Mouse (Mus musculus): ENCODE results near the gene Bag1.
A peak's percentile ranks its signal among the peaks of the same experiment; 100 is the strongest.
"Not testable (repeated sequence)": the region's sequence is repeated elsewhere in the genome, so short reads cannot be mapped to it uniquely, and the experiment has no call there.

Bag1 gene

DNA sequence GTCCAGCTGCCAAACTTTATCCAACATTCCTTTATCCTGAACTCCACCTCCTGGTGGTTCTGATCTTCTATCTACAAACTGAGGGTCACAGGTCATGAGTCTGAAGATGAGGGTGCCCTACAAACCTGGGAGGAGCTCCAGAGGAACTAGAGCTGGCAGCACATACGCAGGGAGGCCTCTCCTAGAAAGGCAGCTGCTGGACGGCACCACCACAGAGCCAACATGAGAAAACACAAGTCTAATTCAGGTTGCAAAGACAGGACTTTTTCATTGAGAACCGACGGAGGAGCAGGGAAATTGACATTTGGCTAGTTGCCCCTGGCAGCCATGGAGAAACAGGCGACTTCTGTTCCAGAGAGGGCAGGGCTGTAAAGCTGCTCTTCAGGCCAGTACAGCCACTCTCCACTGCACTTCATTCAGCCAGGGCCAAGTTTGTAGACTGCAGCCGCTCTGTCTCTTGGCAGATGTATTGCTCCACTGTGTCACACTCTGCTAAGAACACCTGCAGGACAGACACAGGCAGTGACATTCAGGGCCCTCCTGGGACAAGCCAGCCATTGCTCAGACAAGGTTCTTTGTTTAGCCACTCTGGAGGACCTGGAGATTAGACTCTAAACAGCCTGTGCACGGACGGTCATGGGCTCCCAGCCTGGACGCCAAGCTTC is 11.8 kb downstream of the Bag1 start:
- peak; percentile 87 for ATAC-seq (ENCODE audit: low TSS enrichment)

DNA sequence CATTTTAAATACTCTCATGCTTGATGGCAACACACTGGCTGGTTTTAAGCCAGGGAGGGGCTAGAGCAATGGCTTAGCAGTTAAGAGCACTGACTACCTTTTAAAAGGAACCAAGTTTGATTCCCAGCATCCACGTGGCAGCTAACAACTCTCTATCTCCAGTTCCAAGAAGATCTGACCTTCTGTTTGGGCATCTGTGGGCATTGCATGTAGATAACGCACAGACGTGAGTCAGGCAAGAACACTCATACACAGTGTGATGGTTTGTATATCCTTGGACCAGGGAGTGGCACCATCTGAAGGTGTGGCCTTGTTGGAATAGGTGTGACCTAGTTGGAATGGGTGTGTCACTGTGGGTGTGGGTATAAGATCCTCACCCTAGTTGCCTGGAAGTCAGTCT is 13.7 kb downstream of the Bag1 start:
- not testable (repeated sequence) for ATAC-seq (ENCODE audit: low TSS enrichment)

DNA sequence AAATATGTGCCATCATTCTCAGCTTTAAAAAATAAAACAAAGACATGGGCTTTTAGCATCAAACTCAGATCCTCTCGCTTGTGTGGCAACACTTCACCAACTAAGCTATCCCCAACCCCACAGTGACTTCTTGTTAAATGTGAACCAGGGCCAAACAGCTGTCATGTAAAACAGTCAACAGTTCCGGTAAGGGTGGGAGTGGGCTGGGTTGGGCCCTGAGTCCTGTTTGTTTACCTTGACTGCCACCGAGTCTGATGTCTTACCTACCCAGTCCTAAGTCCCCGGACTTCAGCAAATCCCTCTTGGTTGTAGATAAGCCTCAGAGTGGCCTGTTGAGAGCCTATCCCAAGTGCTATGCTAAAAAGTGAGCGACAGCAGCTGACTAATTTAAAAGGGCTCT is 14.4 kb downstream of the Bag1 start:
- ATAC-seq (ENCODE audit: low TSS enrichment) = no peak

DNA sequence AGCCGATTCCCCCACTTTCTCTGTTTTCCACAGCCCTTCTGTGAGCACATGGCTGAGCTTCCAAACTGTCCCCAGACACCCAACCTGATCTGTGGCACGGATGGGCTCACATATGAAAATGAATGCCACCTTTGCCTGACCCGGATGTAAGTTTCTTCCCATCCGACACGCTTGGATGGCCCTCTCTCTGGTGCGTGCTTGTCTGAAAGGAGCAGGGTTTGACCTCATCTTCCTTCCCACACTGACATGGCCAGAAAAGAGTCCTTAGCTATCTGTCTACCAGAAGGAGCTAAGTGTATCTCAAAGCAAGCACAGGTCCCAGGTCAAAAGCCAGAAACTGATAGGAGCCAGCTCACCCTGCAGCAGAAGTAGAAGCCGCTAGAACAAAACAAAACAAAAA is 19.0 kb downstream of the Bag1 start:
- ATAC-seq (ENCODE audit: low TSS enrichment) = no peak

DNA sequence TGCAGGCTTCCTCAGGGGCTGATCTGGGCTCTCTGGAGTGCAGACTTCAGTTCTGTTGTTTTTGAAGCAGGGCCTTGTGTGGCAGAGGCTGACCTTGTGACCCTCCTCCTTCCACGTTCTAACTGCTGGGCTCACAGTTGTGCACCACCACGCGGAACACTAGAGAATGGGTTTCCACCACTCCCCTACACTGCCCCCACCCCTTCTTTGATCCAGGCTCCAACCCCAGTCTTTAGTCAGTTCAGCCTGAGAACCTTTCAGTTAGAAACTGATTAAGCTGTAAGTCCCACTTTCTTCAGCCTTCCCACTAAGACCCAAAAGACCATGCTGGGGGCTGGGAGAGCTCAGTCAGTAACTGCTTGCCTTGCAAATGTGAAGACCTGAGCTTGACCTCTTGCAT is 22.5 kb downstream of the Bag1 start:
- no peak for ATAC-seq (ENCODE audit: low TSS enrichment)

DNA sequence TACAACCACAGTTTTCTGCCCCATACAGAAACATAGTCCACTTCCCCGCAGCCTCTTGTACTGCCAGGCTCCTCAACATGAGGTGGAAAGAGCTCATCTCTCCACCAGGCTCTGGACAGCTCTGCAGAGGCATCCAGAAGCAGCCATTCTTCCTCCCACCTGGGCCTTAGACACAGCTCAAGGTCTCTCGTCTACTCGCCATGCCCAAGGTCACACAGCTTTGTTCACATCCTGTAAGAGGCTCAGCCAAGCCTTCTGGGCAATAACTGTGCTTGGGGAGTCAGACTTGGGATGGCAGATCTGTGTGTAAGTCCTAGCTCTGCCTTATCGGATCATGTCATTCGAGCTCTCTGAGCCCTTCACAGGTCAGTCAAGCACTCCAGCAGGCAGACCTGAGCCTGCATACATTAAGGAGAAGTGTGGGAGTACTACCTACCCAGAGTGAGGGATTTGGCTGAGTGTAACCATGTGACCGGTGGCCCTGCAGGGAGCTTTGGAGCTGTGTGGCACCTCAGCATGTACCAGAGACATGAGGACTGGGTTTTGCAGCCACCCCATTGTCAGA is 24.9 kb downstream of the Bag1 start:
- ATAC-seq (ENCODE audit: low TSS enrichment) = no peak

DNA sequence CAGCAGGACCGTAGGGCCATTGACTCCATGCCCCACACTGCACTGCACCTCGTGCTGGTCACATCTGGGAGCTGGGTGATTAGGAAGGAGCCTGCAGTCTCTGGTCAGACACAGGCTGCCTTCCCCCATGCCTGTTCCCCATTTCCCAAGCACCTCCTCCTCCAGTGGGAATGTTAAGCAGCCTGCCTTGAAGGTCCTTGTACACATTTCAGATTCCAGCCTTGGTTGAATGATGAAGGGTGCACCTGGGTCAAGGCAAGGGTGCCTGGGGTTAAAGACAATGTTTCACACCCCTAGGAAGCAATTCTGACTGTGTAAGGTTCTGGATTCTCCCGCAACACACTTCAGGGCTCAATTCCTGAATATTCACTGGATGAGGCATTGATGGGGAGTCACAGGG is 26.8 kb downstream of the Bag1 start:
- ATAC-seq (ENCODE audit: low TSS enrichment) = no peak

DNA sequence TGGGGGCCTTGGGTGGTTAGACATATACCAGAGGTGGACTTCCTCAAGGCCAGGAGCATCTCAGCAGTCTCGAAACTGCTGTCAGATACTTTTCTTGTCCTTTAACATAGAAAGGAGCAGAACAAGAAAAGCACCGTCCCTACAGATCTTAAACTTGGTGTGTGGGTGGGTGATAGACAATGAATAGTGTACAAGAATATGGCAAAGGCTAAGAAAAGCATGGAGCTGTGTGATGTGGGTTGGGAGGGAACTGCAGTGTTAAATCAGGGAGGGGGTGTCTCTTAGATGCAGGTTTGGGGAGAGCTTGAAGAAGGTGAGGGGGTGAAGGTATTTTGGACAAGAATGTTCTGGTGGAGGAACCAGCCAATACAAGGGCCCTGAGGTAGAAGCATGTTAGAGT is 27.5 kb downstream of the Bag1 start:
- ATAC-seq (ENCODE audit: low TSS enrichment) = peak; percentile 85

DNA sequence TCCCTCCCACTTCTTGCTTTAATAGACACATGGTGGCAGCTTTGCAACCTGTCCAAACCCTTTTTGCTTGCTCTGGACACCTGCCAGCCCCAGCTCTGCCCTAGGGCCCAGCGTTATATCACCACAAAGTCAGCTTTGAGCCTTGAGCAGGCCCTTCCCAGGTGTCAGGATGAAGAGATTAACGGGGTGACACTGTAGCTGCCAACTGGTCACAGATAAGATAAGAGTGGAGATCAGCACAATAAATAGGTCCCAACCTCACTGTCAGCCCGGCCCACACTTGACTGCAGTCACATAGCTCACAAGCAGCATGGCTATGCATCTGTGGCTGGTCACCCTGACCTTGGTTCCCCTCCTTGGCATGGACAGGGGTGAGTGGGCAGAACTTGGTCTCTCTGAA is 28.3 kb downstream of the Bag1 start, which contains the start of gene Spink4:
TSS of gene Spink4 (plus strand) at position 268 of the 400 bp plus-strand sequence.
- ATAC-seq (ENCODE audit: low TSS enrichment) = no peak

DNA sequence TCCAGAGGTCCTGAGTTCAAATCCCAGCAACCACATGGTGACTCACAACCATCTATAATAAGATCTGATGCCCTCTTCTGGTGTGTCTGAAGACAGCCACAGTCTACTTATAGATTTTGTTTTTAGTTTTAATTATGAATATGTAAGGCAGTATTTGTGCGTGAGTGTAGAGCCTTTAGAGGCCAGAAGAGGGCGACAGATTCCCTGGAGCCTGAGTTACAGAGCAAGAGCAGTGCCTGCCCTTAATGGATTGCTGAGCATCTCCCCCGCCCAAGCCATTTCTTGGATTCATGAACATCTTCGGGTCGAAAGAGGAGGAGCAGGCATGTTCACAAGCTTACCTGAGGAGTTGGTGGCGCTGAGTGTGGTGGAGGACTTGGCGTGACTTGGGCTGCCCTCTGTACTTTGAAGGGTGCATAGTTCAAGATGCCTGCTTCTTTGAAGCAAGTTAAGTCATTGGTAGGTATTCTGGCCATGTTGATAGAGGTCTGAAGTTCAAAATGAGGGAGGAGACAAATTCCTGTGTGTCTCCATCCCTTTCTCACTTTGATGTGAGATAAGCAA is 31.4 kb downstream of the Bag1 start:
- ATAC-seq (ENCODE audit: low TSS enrichment) = no peak

DNA sequence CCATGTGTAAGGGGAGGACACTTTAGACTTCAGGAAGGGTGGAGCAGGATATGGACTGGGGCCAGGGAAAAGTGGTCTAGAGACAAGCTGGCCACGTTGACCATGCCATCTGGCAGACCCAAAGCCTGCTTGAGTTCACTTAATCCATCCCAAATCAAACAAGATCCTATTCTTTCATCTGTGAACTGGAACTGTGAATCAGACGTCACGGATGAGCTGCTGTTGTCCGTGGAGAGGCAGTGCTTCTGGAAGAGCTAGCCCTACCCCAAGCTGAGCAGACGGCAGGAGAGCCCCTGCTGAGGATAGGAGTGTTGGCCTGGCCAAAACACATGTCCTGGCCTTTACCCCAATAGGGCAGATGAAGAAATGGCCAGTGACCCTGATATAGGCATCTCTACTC is 32.1 kb downstream of the Bag1 start:
- ATAC-seq (ENCODE audit: low TSS enrichment) = no peak

DNA sequence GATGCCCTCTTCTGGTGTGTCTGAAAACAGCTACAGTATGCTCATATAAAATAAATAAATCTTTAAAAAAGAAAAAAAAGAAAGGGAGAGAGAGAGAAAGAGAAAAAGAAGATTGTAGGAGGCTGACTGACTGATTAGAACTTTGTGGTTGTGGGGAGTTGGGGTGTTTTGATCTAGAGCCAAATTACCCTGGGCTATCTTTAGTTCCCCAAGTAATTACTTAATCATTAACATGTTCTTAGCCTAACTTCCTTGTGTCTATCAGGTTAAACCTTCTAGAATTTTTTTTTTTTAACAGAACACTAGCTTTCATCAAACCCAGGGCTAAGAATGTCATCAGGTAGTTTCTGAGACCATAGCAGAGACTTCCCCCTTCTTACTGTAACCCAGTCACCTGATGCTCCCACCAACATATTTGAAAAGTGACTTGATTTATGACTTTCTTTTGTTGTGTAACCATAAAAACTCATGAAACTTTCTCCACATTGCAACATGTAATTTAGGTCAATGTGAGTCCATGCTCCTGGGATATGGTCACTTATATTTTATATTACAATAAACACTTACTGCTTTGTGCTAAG is 33.7 kb downstream of the Bag1 start:
- no peak for ATAC-seq (ENCODE audit: low TSS enrichment)

DNA sequence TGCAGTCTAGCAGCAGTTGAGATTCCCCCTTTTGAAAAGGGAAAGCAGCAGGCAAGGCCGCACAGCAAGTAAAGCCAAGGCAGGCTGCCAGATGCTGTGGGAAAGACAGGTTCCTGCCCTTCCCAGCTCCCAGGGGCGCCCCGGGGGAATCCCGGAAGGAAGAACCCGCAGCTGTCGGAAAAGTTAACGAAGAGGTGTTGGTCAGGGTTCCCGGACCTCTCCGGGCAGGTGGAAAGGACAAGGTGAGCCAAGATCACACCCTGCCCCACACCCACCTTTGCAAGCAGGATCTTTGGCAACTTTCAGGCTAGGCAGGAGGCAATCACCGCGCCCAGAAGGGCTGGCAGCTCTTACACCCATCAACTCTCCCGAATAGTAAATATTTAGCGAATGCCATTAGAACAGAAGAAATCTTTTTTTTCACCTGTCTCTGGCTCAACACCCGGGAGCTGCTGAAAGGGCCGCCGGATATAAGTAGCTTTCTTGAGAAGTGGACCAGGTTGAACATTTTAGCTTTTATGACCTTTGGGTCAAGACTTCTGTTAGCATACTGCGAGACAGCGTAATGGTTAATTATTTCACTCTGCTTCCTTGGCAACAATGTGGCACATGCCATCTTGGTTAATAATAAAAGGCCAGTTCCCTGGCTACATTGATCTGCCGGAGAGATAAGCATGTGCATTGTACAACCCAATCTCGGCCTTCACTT is 39.7 kb downstream of the Bag1 start:
- no peak for ATAC-seq (ENCODE audit: low TSS enrichment)

DNA sequence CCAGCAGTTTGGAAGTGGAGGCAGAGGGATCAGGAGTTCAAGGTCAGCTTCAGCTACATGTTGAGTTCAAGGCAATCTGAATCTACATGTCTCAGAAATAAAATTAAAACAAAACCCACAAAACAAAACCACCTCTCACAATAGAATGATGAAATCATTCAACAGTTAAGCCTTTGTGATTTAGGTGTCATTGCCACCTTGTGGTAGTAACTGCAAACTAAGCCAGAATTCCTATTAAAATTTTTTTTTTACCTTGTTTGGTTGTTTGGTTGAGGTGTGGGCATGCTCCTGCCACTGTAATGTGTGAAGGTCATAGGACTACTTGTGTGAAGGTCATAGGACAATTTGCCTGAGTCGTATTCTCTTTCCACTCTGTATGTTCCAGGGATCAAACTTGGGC is 41.8 kb downstream of the Bag1 start:
- no peak; the same call in 1 of the 2 replicates for ATAC-seq (ENCODE audit: low TSS enrichment)

DNA sequence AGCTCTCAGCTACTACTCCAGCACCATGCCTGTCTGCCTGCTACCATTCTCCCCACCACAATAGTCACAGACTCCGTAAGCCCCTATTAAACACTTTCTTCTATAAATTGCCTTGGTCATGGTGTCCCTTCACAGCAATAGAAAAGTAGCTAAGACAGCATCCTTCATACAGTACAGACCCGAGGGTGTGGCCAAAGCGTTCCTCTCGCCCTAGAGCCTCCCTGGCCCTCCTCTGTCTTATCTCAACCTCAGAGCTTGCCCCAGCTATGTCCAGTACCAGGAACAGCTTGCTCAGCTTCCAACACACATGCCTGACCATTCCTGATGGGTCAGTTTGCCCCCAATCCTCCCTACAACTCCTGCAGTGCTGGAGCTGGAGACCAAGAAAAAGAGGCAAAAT is 47.5 kb downstream of the Bag1 start:
- no peak for ATAC-seq (ENCODE audit: low TSS enrichment)

DNA sequence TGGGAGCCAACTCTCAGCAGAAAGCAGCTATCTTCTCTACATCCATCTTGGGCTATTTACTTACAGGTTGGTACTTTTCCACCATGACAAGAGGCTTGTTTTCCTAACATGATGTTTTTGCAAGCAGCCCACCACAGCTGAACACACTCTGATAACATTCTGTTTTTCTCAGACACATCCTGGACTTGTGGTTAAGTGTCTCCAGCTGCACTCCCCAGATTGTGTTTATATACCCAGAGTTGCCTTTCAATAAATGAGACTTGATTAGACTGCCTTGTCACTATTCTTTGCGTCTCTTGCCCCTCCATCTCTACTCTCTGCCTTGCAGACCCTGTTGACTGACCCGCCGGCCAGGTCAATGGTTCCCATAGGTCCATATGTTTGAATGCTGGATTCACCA is 48.0 kb downstream of the Bag1 start:
- no peak for ATAC-seq (ENCODE audit: low TSS enrichment)

DNA sequence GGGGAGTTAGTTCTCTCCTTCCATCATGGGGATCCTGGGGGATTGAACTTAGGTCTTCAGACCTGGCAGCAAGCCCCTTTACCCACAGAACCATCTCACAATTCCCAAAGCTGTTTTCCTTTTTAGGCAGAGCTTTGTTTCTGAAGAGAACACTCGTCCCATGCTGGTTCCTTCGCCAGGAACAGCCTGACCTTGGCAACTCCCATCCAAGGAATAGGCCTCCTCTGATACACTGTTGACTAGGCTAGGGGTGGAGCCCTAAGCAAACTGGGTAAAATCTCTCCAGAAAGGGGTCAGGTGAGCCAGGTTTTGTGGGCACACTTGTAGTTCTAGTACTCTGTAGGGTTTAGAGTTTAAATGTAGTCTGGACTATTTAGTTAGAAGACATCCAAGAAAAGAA is 48.8 kb downstream of the Bag1 start:
- no peak for ATAC-seq (ENCODE audit: low TSS enrichment)

DNA sequence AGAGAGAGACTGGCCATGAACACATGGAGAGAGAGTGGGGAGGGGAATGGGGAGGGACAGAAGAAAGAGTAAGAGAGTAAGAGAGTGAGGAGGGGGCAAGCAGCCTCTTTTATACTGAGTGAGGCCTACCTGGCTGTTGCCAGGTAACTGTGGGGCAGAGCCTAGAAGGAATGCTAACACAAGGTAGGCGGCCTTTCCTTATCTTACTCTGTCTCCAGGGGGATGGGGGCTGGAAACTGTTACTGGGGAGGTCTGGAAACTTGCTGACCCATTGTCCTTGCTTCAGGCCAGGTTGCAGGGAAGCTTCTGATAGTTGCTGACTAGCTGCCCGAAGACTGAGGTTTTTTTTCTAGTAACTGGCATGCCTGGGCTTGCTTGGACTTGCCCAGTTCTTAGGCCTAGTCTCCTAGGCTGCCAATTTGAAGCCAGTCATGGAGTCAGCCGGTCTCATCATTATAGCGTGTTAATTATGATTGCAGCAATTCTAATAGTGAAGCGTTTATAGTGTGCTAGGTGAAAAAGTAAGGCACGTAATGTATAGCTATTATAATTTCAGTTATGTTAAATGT is 49.5 kb downstream of the Bag1 start:
- no peak for ATAC-seq (ENCODE audit: low TSS enrichment)

DNA sequence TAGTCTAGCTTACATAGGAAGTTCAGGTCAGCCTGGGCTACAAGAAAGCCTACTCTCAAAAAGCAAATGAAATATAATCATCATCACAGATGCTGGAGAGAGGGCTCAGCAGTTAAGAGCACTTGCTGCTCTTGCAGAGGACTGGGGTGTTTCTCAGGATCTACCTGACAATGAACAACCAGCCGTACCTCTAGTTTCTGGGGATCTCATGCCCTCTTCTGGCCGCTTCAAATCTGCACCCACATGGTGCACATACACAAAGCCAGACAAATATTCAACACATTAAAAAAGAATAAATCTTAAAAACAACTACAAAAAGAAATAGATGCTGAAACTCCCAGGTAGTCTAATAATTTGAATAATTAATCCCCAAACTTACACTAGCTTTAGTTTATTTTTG is 52.4 kb downstream of the Bag1 start:
- ATAC-seq (ENCODE audit: low TSS enrichment) = no peak

DNA sequence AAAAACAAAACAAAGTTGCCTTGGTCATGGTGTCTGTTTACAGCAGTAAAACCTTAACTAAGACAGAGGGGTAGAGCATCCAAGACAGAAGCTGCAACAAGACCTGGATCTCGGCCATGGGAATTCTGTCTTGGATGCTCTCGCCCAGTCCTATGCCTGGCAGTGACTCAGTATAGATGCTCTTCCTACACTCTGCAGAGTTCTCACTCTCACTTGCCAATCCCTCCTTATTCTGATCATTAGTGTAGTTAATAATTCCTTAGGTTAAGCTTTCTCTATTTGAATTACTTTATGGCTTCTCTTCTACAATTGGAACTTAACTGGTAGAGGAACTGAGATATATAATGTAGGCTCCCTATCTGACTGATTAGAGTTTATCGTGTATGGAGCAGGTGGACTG is 53.0 kb downstream of the Bag1 start:
- no peak for ATAC-seq (ENCODE audit: low TSS enrichment)

DNA sequence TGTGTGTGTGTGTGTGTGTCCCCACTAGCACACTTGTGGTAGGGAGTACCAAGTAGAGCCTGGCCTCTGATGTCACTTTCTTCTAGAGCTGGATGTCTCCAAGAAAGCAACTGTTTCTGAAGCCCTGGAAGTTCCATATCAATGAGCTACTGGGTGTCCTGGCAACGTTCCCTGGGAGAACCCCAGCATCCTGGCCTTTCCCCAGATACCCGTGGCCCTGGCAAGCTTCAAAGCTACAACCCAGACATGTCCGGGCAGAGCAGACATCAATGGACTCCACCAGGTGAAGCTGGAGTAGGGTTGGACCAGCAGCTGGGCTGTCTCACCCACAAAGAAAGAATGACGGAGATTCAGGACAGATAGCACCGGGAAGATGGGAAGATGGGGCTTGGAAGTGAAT is 56.9 kb downstream of the Bag1 start:
- no peak for ATAC-seq (ENCODE audit: low TSS enrichment)

DNA sequence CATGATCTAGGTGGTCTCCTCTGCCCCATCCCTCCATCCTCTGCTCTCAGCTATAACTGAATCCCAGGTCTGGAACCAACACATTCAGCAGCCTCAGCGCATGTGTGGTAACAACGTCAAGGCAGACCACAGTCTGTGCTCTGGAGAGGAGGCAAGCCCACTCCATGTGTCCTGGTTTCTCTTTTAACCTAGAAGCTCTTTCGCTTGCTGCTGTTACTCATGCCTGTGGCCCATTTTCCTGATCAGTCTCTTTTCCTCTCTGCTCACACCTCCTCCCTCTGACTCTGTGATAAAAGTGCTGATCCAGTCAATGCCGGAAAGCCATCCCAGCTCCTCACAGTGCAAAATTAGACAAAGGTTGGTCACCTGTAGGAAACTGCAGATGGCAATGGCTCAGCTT is 58.1 kb downstream of the Bag1 start:
- peak; percentile 57 for ATAC-seq (ENCODE audit: low TSS enrichment)

All from frontal cortex, adult (tissue).